Mouse (Mus musculus) megakaryocyte-erythroid progenitor cell, adult 5-6 weeks (primary cell): Measurements from ENCODE around the gene BC004004. TPM values are rescaled to one million over a fixed set of nuclear protein-coding genes. Genes with fewer than 3 reads are reported as not detected.
A peak's percentile ranks its signal among the peaks of the same experiment; 100 is the strongest.
"Not testable (repeated sequence)": the region's sequence is repeated elsewhere in the genome, so short reads cannot be mapped to it uniquely, and the experiment has no call there.

Source experiments
- ATAC-seq: replicated peaks from 2 replicates; pipeline ENCODE4 v1.8.0; 2016; ENCODE audit warnings: mild to moderate bottlenecking, inconsistent platforms; ENCODE audit not compliant: severe bottlenecking, poor library complexity, low FRiP score, low TSS enrichment
- total RNA-seq, 2 experiments: library from RNA; stranded (forward) in 1 of 2; stranded (reverse) in 1 of 2; fragments of 200-1000, 215-1000 nt in 1 of 2; fragments of >200 nt in 1 of 2; fragmentation: Nextera tagmentation in 1 of 2; gene quantifications; 2 replicates each; pipeline ENCODE4 v1.2.3; 2014 to 2017

The BC004004 gene
- total RNA-seq, 2 experiments from 2014 or later: 66.0 to 82.3 TPM

- ATAC-seq: no peak
Measured at GRCm38 (mm10) chr17:29339170-29339768, 70.7 kb downstream of the BC004004 start.

- ATAC-seq: no peak
Measured at GRCm38 (mm10) chr17:29340406-29341261, 72.0 kb downstream of the BC004004 start.

GRCm38 (mm10) chr17:29341591-29342003 is 73.0 kb downstream of the BC004004 start:
- peak; percentile 36; the same call in 1 of the 2 replicates for ATAC-seq

GRCm38 (mm10) chr17:29342010-29342910 is 73.7 kb downstream of the BC004004 start:
- ATAC-seq: no peak

- ATAC-seq: no peak
Measured at GRCm38 (mm10) chr17:29343241-29343640, 74.7 kb downstream of the BC004004 start.

GRCm38 (mm10) chr17:29345272-29345671 is 76.7 kb downstream of the BC004004 start:
- ATAC-seq: no peak

- no peak for ATAC-seq
Measured at GRCm38 (mm10) chr17:29346496-29347125, 78.0 kb downstream of the BC004004 start.

GRCm38 (mm10) chr17:29347126-29347644 is 78.6 kb downstream of the BC004004 start:
- ATAC-seq: no peak

GRCm38 (mm10) chr17:29347645-29348256 is 79.2 kb downstream of the BC004004 start, which contains the start of gene Mtch1:
Gene Mtch1 (minus strand): TSS chr17:29347934.
- ATAC-seq: peak; percentile 99

- ATAC-seq: no peak
Measured at GRCm38 (mm10) chr17:29348996-29349395, 80.4 kb downstream of the BC004004 start.

GRCm38 (mm10) chr17:29351056-29351455 is 82.5 kb downstream of the BC004004 start:
- ATAC-seq: not testable (repeated sequence)

GRCm38 (mm10) chr17:29355461-29355840 is 86.9 kb downstream of the BC004004 start:
- ATAC-seq: no peak

- ATAC-seq: no peak
Measured at GRCm38 (mm10) chr17:29355841-29356478, 87.4 kb downstream of the BC004004 start.

- ATAC-seq: no peak
Measured at GRCm38 (mm10) chr17:29356479-29356856, 87.9 kb downstream of the BC004004 start.

GRCm38 (mm10) chr17:29356882-29357281 is 88.3 kb downstream of the BC004004 start:
- no peak for ATAC-seq

GRCm38 (mm10) chr17:29358928-29359327 is 90.3 kb downstream of the BC004004 start:
- ATAC-seq: no peak

GRCm38 (mm10) chr17:29360761-29361221 is 92.2 kb downstream of the BC004004 start, which contains the start of gene Fgd2:
Gene Fgd2 (plus strand): TSS chr17:29360914.
- peak; percentile 46 for ATAC-seq
